Mouse (Mus musculus): ENCODE measurements around the gene Supv3l1. TPM values are rescaled to one million over a fixed set of nuclear protein-coding genes. Genes with fewer than 3 reads are reported as not detected.
A peak's percentile ranks its signal among the peaks of the same experiment; 100 is the strongest.

The Supv3l1 gene
- total RNA-seq, 2 experiments from 2014 or later = 15.3 to 20.1 TPM

GRCm38 (mm10) chr10:62413606-62413982 lies 35.9 kb downstream of the Supv3l1 start:
- no peak for DNase-seq

DNA sequence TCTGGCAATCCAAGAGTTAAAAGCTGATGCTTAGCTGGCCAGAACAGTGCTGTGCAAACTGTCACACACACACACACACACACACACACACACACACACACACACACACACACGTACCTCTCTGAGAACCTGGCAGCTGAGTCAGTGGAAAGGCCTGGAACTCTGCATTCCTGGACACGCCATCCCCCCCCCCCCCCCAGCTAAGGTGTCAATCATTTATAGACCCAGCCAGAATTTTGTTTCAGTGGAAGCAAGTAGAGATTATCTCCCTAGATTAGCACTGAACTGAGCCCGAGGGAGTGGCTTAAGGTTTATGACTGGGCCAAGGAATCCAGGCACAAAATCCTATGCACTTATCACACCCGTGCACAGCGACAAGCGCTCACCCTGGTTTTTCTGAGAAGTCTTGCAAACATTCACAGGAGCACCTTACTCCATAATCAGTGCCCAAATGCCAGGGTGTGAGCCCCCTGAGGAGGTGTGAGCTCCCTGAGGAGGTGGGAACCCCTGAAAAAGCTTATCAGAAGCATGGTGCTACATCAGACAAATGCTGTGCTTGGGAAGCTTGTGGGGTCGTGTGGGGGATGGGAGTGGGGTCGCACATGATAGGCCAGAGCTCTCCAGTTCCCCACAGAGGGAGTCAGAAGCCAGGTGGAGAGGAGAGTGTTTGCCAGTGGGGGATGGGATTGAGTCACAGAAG lies 36.5 kb downstream of the Supv3l1 start:
- DNase-seq = no peak

DNA sequence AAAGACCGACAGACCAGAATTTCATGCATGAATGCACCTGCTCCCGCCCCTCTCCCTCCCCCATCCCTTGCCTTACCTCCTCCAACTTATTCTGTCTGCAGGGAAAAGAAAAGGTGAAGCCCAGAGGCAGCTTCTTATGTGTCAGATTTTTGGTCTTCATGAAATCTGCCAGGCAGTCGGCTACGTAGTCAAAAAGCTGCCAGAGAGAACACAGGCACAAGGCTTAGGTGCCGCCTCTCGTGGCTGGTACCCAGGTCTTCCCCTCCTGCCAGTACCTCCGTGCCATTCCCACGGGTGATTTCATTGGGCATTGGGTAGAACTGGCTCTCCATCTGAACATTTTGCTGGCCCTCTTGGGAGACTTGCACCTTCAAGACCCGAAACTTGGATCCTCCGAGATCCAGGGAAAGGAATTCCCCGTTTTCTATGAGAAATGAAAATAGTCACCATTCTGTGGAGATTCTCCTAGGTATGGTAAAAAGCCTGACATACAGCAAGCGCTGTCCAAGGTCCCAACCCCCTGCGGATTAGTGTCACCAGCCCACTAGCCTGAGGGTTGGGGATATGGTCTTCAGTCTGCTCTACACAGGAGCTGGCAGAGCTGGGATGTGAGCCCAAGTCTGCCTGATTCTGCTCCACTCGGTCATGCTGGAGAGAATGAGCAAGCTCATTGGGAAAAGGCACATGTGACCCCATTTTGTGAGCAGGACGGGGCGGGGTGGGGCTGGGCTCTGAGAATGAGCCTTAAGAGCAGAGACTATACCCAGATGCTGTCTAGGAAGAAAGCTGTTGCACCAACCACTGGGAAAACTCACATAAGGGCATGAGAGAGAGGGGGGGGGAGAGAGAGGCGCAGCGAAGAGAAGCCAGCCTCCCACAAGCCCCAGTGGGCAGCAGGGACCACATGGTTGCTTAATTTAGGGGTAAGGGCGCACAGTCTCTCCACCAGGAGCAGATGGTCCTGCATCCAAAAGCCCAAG lies 37.8 kb downstream of the Supv3l1 start:
- no peak for DNase-seq

GRCm38 (mm10) chr10:62410943-62411342 lies 38.6 kb downstream of the Supv3l1 start:
- DNase-seq = peak; percentile 27

- peak; percentile 61 for DNase-seq
These were observed 44.6 kb downstream of the Supv3l1 start for GRCm38 (mm10) chr10:62404901-62405300.

GRCm38 (mm10) chr10:62401641-62402111 lies 47.9 kb downstream of the Supv3l1 start:
- DNase-seq = peak; percentile 58

DNA sequence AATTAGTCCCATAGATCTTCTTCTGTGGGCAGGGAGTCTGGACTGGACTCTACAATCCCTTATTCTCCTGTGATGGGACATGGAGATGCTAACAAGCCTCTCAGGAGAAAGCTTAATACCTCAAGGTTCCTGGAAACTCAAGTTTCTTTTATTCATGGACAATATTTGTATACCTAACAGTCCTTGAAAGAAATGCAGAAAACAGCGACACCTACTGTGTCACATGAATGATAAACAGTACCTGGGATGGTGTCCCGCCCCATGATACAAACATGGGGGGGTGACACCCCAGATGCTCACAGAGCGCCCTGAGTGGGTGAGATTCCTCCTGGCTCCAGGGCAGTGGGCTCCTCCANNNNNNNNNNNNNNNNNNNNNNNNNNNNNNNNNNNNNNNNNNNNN lies 66.5 kb downstream of the Supv3l1 start:
- DNase-seq = no peak

- DNase-seq = no peak
These were observed 68.6 kb downstream of the Supv3l1 start for GRCm38 (mm10) chr10:62380936-62381335.

GRCm38 (mm10) chr10:62379808-62380207 lies 69.7 kb downstream of the Supv3l1 start, which contains the start of gene Hk1:
Gene Hk1 (minus strand): TSS chr10:62379908.
- no peak for DNase-seq

Other genes with a start within 250 kb of the Supv3l1 start
- gene Tspan15, start 218.5 kb downstream of the Supv3l1 start, total RNA-seq (2021) = 1 to 10 TPM; 4.0 to 5.2 TPM
- gene Tacr2, start 197.3 kb downstream of the Supv3l1 start, total RNA-seq (2021) = not detected
- 1 to 10 TPM; 7.1 to 8.5 TPM for gene Hk1, start 69.8 kb downstream of the Supv3l1 start, total RNA-seq (2021)
- gene Hkdc1, start 27.2 kb downstream of the Supv3l1 start, total RNA-seq (2021) = under 1 TPM in 1 of 2 experiments, not detected in 1; 0.08 TPM
- gene 4930507D05Rik, start 249 bp downstream of the Supv3l1 start, total RNA-seq (2021) = not detected
- gene Vps26a, start 37.1 kb upstream of the Supv3l1 start, total RNA-seq (2021) = 10 to 100 TPM; 24.7 to 25.6 TPM
- gene Srgn, start 77.7 kb upstream of the Supv3l1 start, total RNA-seq (2021) = 10 to 100 TPM; 13.0 to 14.3 TPM
- gene Kif1bp, start 128.7 kb upstream of the Supv3l1 start, total RNA-seq (2021) = 10 to 100 TPM; 22.5 to 26.7 TPM
- 10 to 100 TPM; 24.8 to 28.4 TPM for gene Ddx21, start 152.5 kb upstream of the Supv3l1 start, total RNA-seq (2021)
- 10 to 100 TPM; 39.1 to 42.2 TPM for gene Ddx50, start 201.5 kb upstream of the Supv3l1 start, total RNA-seq (2021)

Data from gastrocnemius, postnatal 25 days (tissue).